Mouse (Mus musculus) heart, postnatal 0 days (tissue): ENCODE results near the gene Cog8. TPM values are rescaled to one million over a fixed set of nuclear protein-coding genes. Genes with fewer than 3 reads are reported as not detected.

Experiments used
- ATAC-seq: fragments of 200-750 bp; cut with Nextera tagmentation; 2 replicates; pipeline ENCODE4 v1.8.0; 2017; ENCODE audit warnings: low read depth, moderate number of reproducible peaks, moderate library complexity; ENCODE audit not compliant: insufficient read depth
- DNase-seq: peaks from one replicate; pipeline ENCODE4 v3.0.0-alpha.2; 2016; ENCODE audit warnings: low spot score
- H3K27ac ChIP-seq: fragments of 300-500 bp; sonication (generic); 2 replicates; pipeline ENCODE4 v1.5.1; 2014; ENCODE audit warnings: low read depth, mild to moderate bottlenecking
- H3K27me3 ChIP-seq: fragments of 300-500 bp; sonication (generic); 2 replicates; pipeline ENCODE4 v1.6.1; 2014; ENCODE audit warnings: low read length, mixed read lengths; ENCODE audit not compliant: control insufficient read depth, insufficient read depth
- H3K36me3 ChIP-seq: fragments of 300-500 bp; sonication (generic); replicated peaks from 2 replicates; pipeline ENCODE4 v1.6.1; 2014; ENCODE audit warnings: low read length, mixed read lengths; ENCODE audit not compliant: control insufficient read depth, insufficient read depth
- H3K4me1 ChIP-seq: fragments of 300-500 bp; sonication (generic); 2 replicates; pipeline ENCODE4 v1.6.1; 2014; ENCODE audit warnings: antibody characterized with exemption; ENCODE audit not compliant: control insufficient read depth, insufficient read depth
- H3K4me2 ChIP-seq: fragments of 300-500 bp; sonication (generic); 2 replicates; pipeline ENCODE4 v1.6.1; 2014; ENCODE audit warnings: low read depth, mild to moderate bottlenecking, low read length, moderate library complexity
- H3K4me3 ChIP-seq: fragments of 300-500 bp; sonication (generic); 2 replicates; pipeline ENCODE4 v1.5.1; 2014; ENCODE audit warnings: low read depth, low read length
- H3K9ac ChIP-seq: fragments of 300-500 bp; sonication (generic); replicated peaks from 2 replicates; pipeline ENCODE4 v1.6.1; 2014; ENCODE audit warnings: low read depth, low read length, mixed read lengths
- H3K9me3 ChIP-seq: fragments of 300-500 bp; sonication (generic); replicated peaks from 2 replicates; pipeline ENCODE4 v1.6.1; 2016; ENCODE audit warnings: low read length; ENCODE audit not compliant: control insufficient read depth
- CTCF ChIP-seq: IDR thresholded peaks from 2 replicates; pipeline ENCODE4 v1.5.1; 2016; ENCODE audit warnings: antibody characterized with exemption, control low read depth, low read depth
- EP300 ChIP-seq: IDR thresholded peaks from 2 replicates; pipeline ENCODE4 v1.6.1; 2016; ENCODE audit warnings: antibody characterized with exemption, low read depth
- whole genome bisulfite sequencing: fragments of 180-500 bp; shearing (Covaris S2); extraction: QIAGEN DNeasy Blood & Tissue Kit; methylation state at CpG from one replicate; pipeline ENCODE4 v1.1.7; 2014; 5-methylcytosine and 5-hydroxymethylcytosine counted together
- polyA plus RNA-seq: library from polyadenylated mRNA; unstranded; fragments of >200 nt; fragmentation: Nextera tagmentation; extraction: Ambion mirVana; gene quantifications from 2 replicates; pipeline ENCODE4 v1.2.1, GENCODE M21; 2015
- total RNA-seq: library from RNA; depleted of rRNA; stranded (reverse); fragments of >200 nt; gene quantifications from 2 replicates; pipeline ENCODE4 v1.2.3, GENCODE M21; 2014; ENCODE audit warnings: low replicate concordance; rRNA removed

Cog8 gene
- total RNA-seq: 35.2 and 39.3 TPM in 2 replicates
- 21.7 and 22.0 TPM in 2 replicates for polyA plus RNA-seq

- peak within 1 kb of the TSS; percentile 89 for H3K4me2 ChIP-seq
- no peaks in the 10 kb centered on the region for H3K9me3 ChIP-seq
- H3K4me1 ChIP-seq: peaks cover 16% of the 10 kb centered on the region
- H3K9ac ChIP-seq: peak within 1 kb of the TSS; percentile 90
- peaks cover 39% of the 10 kb centered on the region for H3K36me3 ChIP-seq
- no peaks in the 10 kb centered on the region for H3K27me3 ChIP-seq
- ATAC-seq (peak; percentile 94), DNase-seq (peak; percentile 98)
- H3K27ac ChIP-seq: peak within 1 kb of the TSS; percentile 89
- WGBS: under 1% methylated on average over 88 of the region's 88 CpGs
- TF ChIP-seq CTCF (no peak), EP300 (peak; percentile 90)
- H3K4me3 ChIP-seq: peak within 1 kb of the TSS; percentile 96
Measured at GRCm38 (mm10) chr8:107056076-107056972, at the start of gene Cog8, which contains the start of gene Nip7. Cog8 (minus strand) TSS chr8:107056689. Nip7 (plus strand) TSS chr8:107056877.

- no peaks in the 10 kb centered on the region for H3K4me1 ChIP-seq
- ATAC-seq (peak; percentile 66), DNase-seq (peak; percentile 71)
- no peak overlapping the region for H3K4me3 ChIP-seq
- H3K9ac ChIP-seq: no peak overlapping the region
- no peak overlapping the region for H3K27ac ChIP-seq
- no peaks in the 10 kb centered on the region for H3K36me3 ChIP-seq
- no peak for TF ChIP-seq EP300
- peak; percentile 92 for TF ChIP-seq CTCF
- no peaks in the 10 kb centered on the region for H3K27me3 ChIP-seq
- no peaks in the 10 kb centered on the region for H3K9me3 ChIP-seq
- 8% methylated on average over 4 of the region's 4 CpGs for WGBS
- H3K4me2 ChIP-seq: no peak overlapping the region
Measured at GRCm38 (mm10) chr8:107104547-107104946, 48.1 kb upstream of the Cog8 start.

- ATAC-seq (no peak), DNase-seq (no peak)
- H3K9ac ChIP-seq: no peak overlapping the region
- H3K36me3 ChIP-seq: no peaks in the 10 kb centered on the region
- H3K4me2 ChIP-seq: no peak overlapping the region
- H3K4me3 ChIP-seq: no peak overlapping the region
- H3K4me1 ChIP-seq: no peaks in the 10 kb centered on the region
- 62% methylated on average over 2 of the region's 2 CpGs for WGBS
- no peak for TF ChIP-seq EP300
- TF ChIP-seq CTCF: no peak
- no peaks in the 10 kb centered on the region for H3K27me3 ChIP-seq
- H3K9me3 ChIP-seq: no peaks in the 10 kb centered on the region
- no peak overlapping the region for H3K27ac ChIP-seq
Measured at GRCm38 (mm10) chr8:107100635-107101034, 44.1 kb upstream of the Cog8 start.

GRCm38 (mm10) chr8:107096366-107097036 is 40.0 kb upstream of the Cog8 start, which contains the start of gene Terf2:
Terf2 (minus strand) TSS chr8:107096547.
- Histone ChIP-seq H3K27ac (peak within 1 kb of the TSS; percentile 94), H3K9ac (peak within 1 kb of the TSS; percentile 80), H3K27me3 (no peaks in the 10 kb centered on the region), H3K4me2 (peak within 1 kb of the TSS; percentile 83), H3K4me3 (peak within 1 kb of the TSS; percentile 88), H3K36me3 (peaks cover 12% of the 10 kb centered on the region), H3K4me1 (peaks cover 9% of the 10 kb centered on the region), H3K9me3 (no peaks in the 10 kb centered on the region)
- WGBS: 3% methylated on average over 38 of the region's 39 CpGs
- DNase-seq: peak; percentile 97
- ATAC-seq: peak; percentile 94
- TF ChIP-seq CTCF (no peak), EP300 (no peak)

- H3K27me3 ChIP-seq: no peaks in the 10 kb centered on the region
- H3K9ac ChIP-seq: peak overlapping the region; percentile 80
- H3K27ac ChIP-seq: peak overlapping the region; percentile 94
- under 1% methylated on average over 51 of the region's 53 CpGs for WGBS
- ATAC-seq: no peak; the same call in 1 of the 2 replicates
- TF ChIP-seq CTCF: no peak
- no peak for TF ChIP-seq EP300
- H3K36me3 ChIP-seq: peaks cover 18% of the 10 kb centered on the region
- peak overlapping the region; percentile 88 for H3K4me3 ChIP-seq
- H3K4me1 ChIP-seq: peaks cover 9% of the 10 kb centered on the region
- no peaks in the 10 kb centered on the region for H3K9me3 ChIP-seq
- no peak for DNase-seq
- peak overlapping the region; percentile 83 for H3K4me2 ChIP-seq
Measured at GRCm38 (mm10) chr8:107095717-107096365, 39.4 kb upstream of the Cog8 start.
